Mouse (Mus musculus) hindbrain, embryonic 13.5 days (tissue): ENCODE measurements around the gene Atp6v1g3. TPM values are rescaled to one million over a fixed set of nuclear protein-coding genes. Genes with fewer than 3 reads are reported as not detected.

Source experiments
- ATAC-seq: fragments of 200-750 bp; cut with Nextera tagmentation; 2 replicates; pipeline ENCODE4 v1.8.0; 2017; ENCODE audit warnings: moderate TSS enrichment; ENCODE audit not compliant: low FRiP score
- H3K27ac ChIP-seq: fragments of 300-500 bp; sonication (generic); 2 replicates; pipeline ENCODE4 v1.5.1; 2015; ENCODE audit warnings: inconsistent platforms, mild to moderate bottlenecking, moderate library complexity
- H3K27me3 ChIP-seq: fragments of 300-500 bp; sonication (generic); 2 replicates; pipeline ENCODE4 v1.6.1; 2015; ENCODE audit warnings: mild to moderate bottlenecking, inconsistent platforms
- H3K36me3 ChIP-seq: fragments of 300-500 bp; sonication (generic); 2 replicates; pipeline ENCODE4 v1.6.1; 2015; ENCODE audit warnings: mild to moderate bottlenecking, inconsistent platforms
- H3K4me1 ChIP-seq: fragments of 300-500 bp; sonication (generic); replicated peaks from 2 replicates; pipeline ENCODE4 v1.6.1; 2015; ENCODE audit warnings: inconsistent platforms
- H3K4me2 ChIP-seq: fragments of 300-500 bp; sonication (generic); 2 replicates; pipeline ENCODE4 v1.6.1; 2015; ENCODE audit warnings: inconsistent platforms, mild to moderate bottlenecking, moderate library complexity
- H3K4me3 ChIP-seq: fragments of 300-500 bp; sonication (generic); 2 replicates; pipeline ENCODE4 v1.5.1; 2015; ENCODE audit warnings: mild to moderate bottlenecking, inconsistent platforms
- H3K9ac ChIP-seq: fragments of 300-500 bp; sonication (generic); 2 replicates; pipeline ENCODE4 v1.6.1; 2015; ENCODE audit warnings: mild to moderate bottlenecking, inconsistent platforms
- H3K9me3 ChIP-seq: fragments of 300-500 bp; sonication (generic); 2 replicates; pipeline ENCODE4 v1.6.1; 2016; ENCODE audit warnings: inconsistent platforms
- WGBS: fragments of 180-500 bp; shearing (Covaris S2); methylation state at CpG from one replicate; pipeline ENCODE4 v1.1.7; 2015; 5-methylcytosine and 5-hydroxymethylcytosine counted together
- polyA plus RNA-seq: library from polyadenylated mRNA; unstranded; fragments of >200 nt; fragmentation: Nextera tagmentation; extraction: Ambion mirVana; gene quantifications from 2 replicates; pipeline ENCODE4 v1.2.1, GENCODE M21; 2015

Atp6v1g3 gene
- polyA plus RNA-seq, 1 experiment from 2014 or later, result not detected

DNA sequence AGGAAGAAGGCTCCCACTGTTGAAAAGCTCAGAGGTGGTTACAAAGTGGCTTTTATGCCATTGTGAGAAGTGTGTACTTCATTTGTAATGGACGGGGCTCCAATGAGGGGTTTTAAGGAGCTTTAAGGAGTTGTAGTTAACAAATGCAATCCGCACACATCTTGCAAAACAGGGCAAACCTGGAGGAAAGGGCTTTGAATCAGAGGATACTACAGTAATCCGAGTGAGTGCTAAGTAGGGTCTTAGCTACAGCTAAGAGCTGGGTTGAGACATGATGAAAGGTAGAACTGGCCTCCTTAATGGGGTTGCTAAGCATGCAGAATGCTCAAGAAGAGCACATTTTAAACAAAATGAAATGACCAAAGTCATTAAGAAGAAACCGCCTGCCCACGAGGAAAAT, 20.9 kb downstream of the Atp6v1g3 start:
- no peak for ATAC-seq
- Histone ChIP-seq H3K4me2 (no peak overlapping the region), H3K27ac (no peak overlapping the region), H3K9me3 (no peaks in the 10 kb centered on the region), H3K27me3 (no peaks in the 10 kb centered on the region), H3K4me3 (no peak overlapping the region), H3K4me1 (no peaks in the 10 kb centered on the region), H3K36me3 (no peaks in the 10 kb centered on the region), H3K9ac (no peak overlapping the region)
- WGBS, result 86% methylated on average over 5 of the region's 5 CpGs

GRCm38 (mm10) chr1:138298156-138298555, 24.6 kb downstream of the Atp6v1g3 start:
- H3K36me3 ChIP-seq, result no peaks in the 10 kb centered on the region
- no peak for ATAC-seq
- no peak overlapping the region for H3K27ac ChIP-seq
- no peaks in the 10 kb centered on the region for H3K27me3 ChIP-seq
- WGBS, result 94% methylated on average over 2 of the region's 2 CpGs
- H3K4me2 ChIP-seq, result no peak overlapping the region
- no peak overlapping the region for H3K4me3 ChIP-seq
- H3K9ac ChIP-seq, result no peak overlapping the region
- no peaks in the 10 kb centered on the region for H3K4me1 ChIP-seq
- H3K9me3 ChIP-seq, result no peaks in the 10 kb centered on the region

GRCm38 (mm10) chr1:138299576-138299975, 26.0 kb downstream of the Atp6v1g3 start:
- no peaks in the 10 kb centered on the region for H3K4me1 ChIP-seq
- 77% methylated on average over 4 of the region's 4 CpGs for WGBS

DNA sequence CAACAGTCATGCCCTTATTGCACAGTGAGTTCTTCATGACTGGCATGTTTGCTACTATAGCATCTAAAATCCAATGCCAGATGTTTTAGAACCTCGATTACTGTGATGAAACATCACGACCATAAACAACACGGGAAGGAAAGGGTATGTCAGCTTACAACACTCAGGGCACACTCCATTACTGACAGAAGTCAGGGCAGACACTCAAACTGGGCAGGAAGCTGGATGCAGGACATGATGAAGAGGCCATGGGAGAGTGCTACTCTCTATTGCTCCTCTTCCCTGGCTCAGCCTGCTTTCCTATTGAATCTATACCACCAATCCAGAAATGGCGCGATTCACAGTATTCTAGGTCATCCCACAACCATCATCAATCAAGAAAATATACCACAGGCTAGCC, 28.4 kb downstream of the Atp6v1g3 start:
- H3K4me3 ChIP-seq, result no peak overlapping the region
- H3K4me1 ChIP-seq, result no peaks in the 10 kb centered on the region
- WGBS, result 89% methylated on average over 5 of the region's 5 CpGs
- ATAC-seq, result no peak
- no peaks in the 10 kb centered on the region for H3K27me3 ChIP-seq
- no peak overlapping the region for H3K27ac ChIP-seq
- no peaks in the 10 kb centered on the region for H3K36me3 ChIP-seq
- H3K9me3 ChIP-seq, result no peaks in the 10 kb centered on the region
- H3K9ac ChIP-seq, result no peak overlapping the region
- no peak overlapping the region for H3K4me2 ChIP-seq

More at GRCm38 (mm10) chr1:138299576-138299975, 26.0 kb downstream of the Atp6v1g3 start:
- H3K4me2 ChIP-seq, result no peak overlapping the region
- no peaks in the 10 kb centered on the region for H3K27me3 ChIP-seq
- no peaks in the 10 kb centered on the region for H3K36me3 ChIP-seq
- H3K9me3 ChIP-seq, result no peaks in the 10 kb centered on the region
- no peak for ATAC-seq
- no peak overlapping the region for H3K27ac ChIP-seq
- H3K9ac ChIP-seq, result no peak overlapping the region
- H3K4me3 ChIP-seq, result no peak overlapping the region

GRCm38 (mm10) chr1:138302756-138303155, 29.2 kb downstream of the Atp6v1g3 start:
- no peak overlapping the region for H3K4me2 ChIP-seq
- no peaks in the 10 kb centered on the region for H3K4me1 ChIP-seq
- no peaks in the 10 kb centered on the region for H3K27me3 ChIP-seq
- H3K27ac ChIP-seq, result no peak overlapping the region
- H3K36me3 ChIP-seq, result no peaks in the 10 kb centered on the region
- H3K9me3 ChIP-seq, result no peaks in the 10 kb centered on the region
- no peak overlapping the region for H3K9ac ChIP-seq
- WGBS, result 89% methylated on average over 2 of the region's 2 CpGs
- no peak for ATAC-seq
- H3K4me3 ChIP-seq, result no peak overlapping the region

- no peak for ATAC-seq
- no peaks in the 10 kb centered on the region for H3K9me3 ChIP-seq
- whole genome bisulfite sequencing, result 90% methylated on average over 1 of the region's 1 CpGs
- no peaks in the 10 kb centered on the region for H3K4me1 ChIP-seq
- H3K4me3 ChIP-seq, result no peak overlapping the region
- no peak overlapping the region for H3K9ac ChIP-seq
- H3K4me2 ChIP-seq, result no peak overlapping the region
- no peaks in the 10 kb centered on the region for H3K27me3 ChIP-seq
- H3K27ac ChIP-seq, result no peak overlapping the region
- no peaks in the 10 kb centered on the region for H3K36me3 ChIP-seq
These were observed 29.8 kb downstream of the Atp6v1g3 start for GRCm38 (mm10) chr1:138303296-138303695.

DNA sequence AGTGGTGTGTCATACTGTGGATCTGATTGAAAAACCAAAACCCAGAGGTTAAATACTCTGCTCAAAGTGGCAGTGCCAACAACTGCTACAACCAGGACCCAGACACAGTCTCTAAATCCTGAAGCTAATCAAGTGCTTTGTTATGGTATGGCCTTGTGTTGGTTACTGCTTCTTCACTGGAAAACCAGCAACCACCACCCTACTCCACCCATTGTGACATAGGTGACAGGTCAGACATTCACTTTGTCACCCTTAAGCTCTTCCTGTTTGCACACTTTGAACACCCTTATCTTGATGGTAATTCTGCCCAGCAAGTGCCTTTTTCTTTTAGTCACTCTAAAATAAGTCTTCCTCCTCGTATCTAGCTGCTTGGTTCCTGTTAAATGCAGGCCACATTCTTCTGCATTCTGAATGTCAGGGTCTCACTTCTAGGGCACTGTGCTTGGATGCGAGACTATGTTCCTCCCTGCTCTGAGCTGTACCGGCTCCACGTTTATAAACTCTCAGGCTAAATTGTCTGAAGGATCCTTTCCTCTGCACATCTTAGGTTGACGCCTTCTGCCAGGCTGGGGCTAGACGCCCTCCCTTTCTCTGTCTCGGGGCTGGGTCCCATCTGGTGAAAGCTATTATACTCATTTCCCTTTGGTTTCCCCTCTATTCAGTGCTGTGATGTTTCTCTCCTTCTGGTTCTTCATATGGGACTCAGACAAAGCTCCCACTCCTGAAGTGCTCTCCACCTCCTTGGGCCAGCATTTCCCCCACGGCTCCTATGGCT, 30.8 kb downstream of the Atp6v1g3 start:
- H3K9me3 ChIP-seq, result no peaks in the 10 kb centered on the region
- H3K4me2 ChIP-seq, result no peak overlapping the region
- no peak overlapping the region for H3K9ac ChIP-seq
- H3K36me3 ChIP-seq, result no peaks in the 10 kb centered on the region
- no peaks in the 10 kb centered on the region for H3K27me3 ChIP-seq
- ATAC-seq, result no peak
- 55% methylated on average over 8 of the region's 8 CpGs for WGBS
- H3K27ac ChIP-seq, result no peak overlapping the region
- no peak overlapping the region for H3K4me3 ChIP-seq
- no peaks in the 10 kb centered on the region for H3K4me1 ChIP-seq

DNA sequence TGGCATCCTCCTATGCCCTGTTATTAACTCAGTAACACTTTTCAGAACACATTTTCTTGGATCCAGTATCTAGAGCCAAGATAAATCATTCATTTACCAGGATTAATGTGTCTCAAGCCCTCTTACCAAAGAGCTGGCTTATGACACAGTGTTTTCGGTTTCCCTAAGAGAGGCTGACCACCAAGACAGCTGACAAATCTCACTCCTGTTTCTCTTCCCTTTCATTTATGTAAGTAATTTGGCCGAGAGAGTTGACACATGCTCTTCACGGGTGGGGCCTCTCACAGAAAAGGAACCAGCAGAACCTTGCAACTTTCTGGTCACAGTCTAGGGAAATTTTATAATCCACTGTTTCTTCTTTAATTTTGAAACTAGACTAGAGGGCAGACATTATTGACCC, 49.1 kb downstream of the Atp6v1g3 start:
- ATAC-seq, result no peak
- WGBS, result 85% methylated on average over 3 of the region's 3 CpGs
- peaks cover 12% of the 10 kb centered on the region for H3K4me1 ChIP-seq
- H3K36me3 ChIP-seq, result no peaks in the 10 kb centered on the region
- H3K27ac ChIP-seq, result no peak overlapping the region
- no peak overlapping the region for H3K4me2 ChIP-seq
- 0 out of 2 replicates have a peak, but pooled peaks cover 3% of the 10 kb centered on the region for H3K27me3 ChIP-seq
- H3K9me3 ChIP-seq, result no peaks in the 10 kb centered on the region
- no peak overlapping the region for H3K9ac ChIP-seq
- no peak overlapping the region for H3K4me3 ChIP-seq

- H3K9me3 ChIP-seq, result no peaks in the 10 kb centered on the region
- 86% methylated on average over 4 of the region's 4 CpGs for WGBS
- peaks cover 12% of the 10 kb centered on the region for H3K4me1 ChIP-seq
- ATAC-seq, result no peak
- no peak overlapping the region for H3K4me3 ChIP-seq
- H3K27ac ChIP-seq, result no peak overlapping the region
- no peak overlapping the region for H3K4me2 ChIP-seq
- 0 out of 2 replicates have a peak, but pooled peaks cover 3% of the 10 kb centered on the region for H3K27me3 ChIP-seq
- H3K36me3 ChIP-seq, result no peaks in the 10 kb centered on the region
- no peak overlapping the region for H3K9ac ChIP-seq
These were observed 49.6 kb downstream of the Atp6v1g3 start for GRCm38 (mm10) chr1:138323076-138323630.

GRCm38 (mm10) chr1:138326091-138326490, 52.6 kb downstream of the Atp6v1g3 start:
- Histone ChIP-seq H3K9ac (no peak overlapping the region), H3K27me3 (0 out of 2 replicates have a peak, but pooled peaks cover 3% of the 10 kb centered on the region), H3K9me3 (no peaks in the 10 kb centered on the region), H3K36me3 (no peaks in the 10 kb centered on the region), H3K4me3 (no peak overlapping the region), H3K4me2 (no peak overlapping the region), H3K4me1 (peaks cover 15% of the 10 kb centered on the region), H3K27ac (no peak overlapping the region)
- peak; percentile 78 for ATAC-seq
- WGBS, result 26% methylated on average over 4 of the region's 4 CpGs

- peak; percentile 40; the same call in 1 of the 2 replicates for ATAC-seq
- Histone ChIP-seq H3K9ac (no peak overlapping the region), H3K4me2 (no peak overlapping the region), H3K4me1 (peaks cover 15% of the 10 kb centered on the region), H3K27me3 (0 out of 2 replicates have a peak, but pooled peaks cover 3% of the 10 kb centered on the region), H3K4me3 (no peak overlapping the region), H3K36me3 (no peaks in the 10 kb centered on the region), H3K9me3 (no peaks in the 10 kb centered on the region), H3K27ac (no peak overlapping the region)
- WGBS, result 26% methylated on average over 2 of the region's 2 CpGs
These were observed 53.0 kb downstream of the Atp6v1g3 start for GRCm38 (mm10) chr1:138326566-138326965.

- no peaks in the 10 kb centered on the region for H3K9me3 ChIP-seq
- no peak overlapping the region for H3K4me3 ChIP-seq
- H3K9ac ChIP-seq, result no peak overlapping the region
- no peak for ATAC-seq
- H3K36me3 ChIP-seq, result no peaks in the 10 kb centered on the region
- H3K27ac ChIP-seq, result no peak overlapping the region
- 0 out of 2 replicates have a peak, but pooled peaks cover 3% of the 10 kb centered on the region for H3K27me3 ChIP-seq
- WGBS, result 76% methylated on average over 18 of the region's 18 CpGs
- H3K4me1 ChIP-seq, result peaks cover 15% of the 10 kb centered on the region
- H3K4me2 ChIP-seq, result no peak overlapping the region
These were observed 54.1 kb downstream of the Atp6v1g3 start for GRCm38 (mm10) chr1:138327466-138328245.
